Mouse (Mus musculus): ENCODE results near the gene Fndc3c1. TPM values are rescaled to one million over a fixed set of nuclear protein-coding genes. Genes with fewer than 3 reads are reported as not detected.

Gene Fndc3c1
- polyA plus RNA-seq (2017; shearing (Covaris generic)): not detected

GRCm38 (mm10) chrX:106485101-106485651, at the start of gene Fndc3c1:
TSS of gene Fndc3c1 (minus strand) at chrX:106485401.

Other genes with a start within 250 kb of the Fndc3c1 start
- not detected for gene Fnd3c2, start 230.0 kb downstream of the Fndc3c1 start, polyA plus RNA-seq (2017; shearing (Covaris generic))
- 1.1 TPM for gene Gm5127, start 97.8 kb upstream of the Fndc3c1 start, polyA plus RNA-seq (2017; shearing (Covaris generic))
- 2.4 TPM for gene Cysltr1, start 118.3 kb upstream of the Fndc3c1 start, polyA plus RNA-seq (2017; shearing (Covaris generic))